Mouse (Mus musculus) ovary, postnatal 10 days (tissue): ENCODE results near the gene Zfhx3.

Source experiments
- DNase-seq: peaks from one replicate; pipeline ENCODE4 v3.0.0; 2022; ENCODE audit warnings: low spot score

The Zfhx3 gene

DNA sequence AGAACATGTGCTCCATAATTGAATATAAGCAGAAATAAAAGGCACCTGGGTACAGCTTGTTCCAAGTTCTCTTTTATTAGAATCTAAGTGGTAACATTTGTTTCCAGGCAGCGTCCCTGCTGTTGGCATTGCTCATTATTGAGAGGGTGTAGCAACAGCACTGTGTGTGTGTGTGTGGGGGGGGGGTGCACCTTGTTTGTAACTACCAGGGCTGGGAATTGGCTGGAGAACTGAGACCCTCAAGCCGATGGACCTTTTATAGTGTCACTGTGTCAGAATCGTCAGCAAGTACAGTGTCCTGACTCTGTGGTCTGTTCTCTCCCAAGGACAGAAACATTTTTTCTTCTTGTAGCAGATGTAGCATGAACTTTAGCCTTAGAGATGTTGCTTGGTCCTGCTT is 77.2 kb downstream of the Zfhx3 start:
- DNase-seq = no peak

DNA sequence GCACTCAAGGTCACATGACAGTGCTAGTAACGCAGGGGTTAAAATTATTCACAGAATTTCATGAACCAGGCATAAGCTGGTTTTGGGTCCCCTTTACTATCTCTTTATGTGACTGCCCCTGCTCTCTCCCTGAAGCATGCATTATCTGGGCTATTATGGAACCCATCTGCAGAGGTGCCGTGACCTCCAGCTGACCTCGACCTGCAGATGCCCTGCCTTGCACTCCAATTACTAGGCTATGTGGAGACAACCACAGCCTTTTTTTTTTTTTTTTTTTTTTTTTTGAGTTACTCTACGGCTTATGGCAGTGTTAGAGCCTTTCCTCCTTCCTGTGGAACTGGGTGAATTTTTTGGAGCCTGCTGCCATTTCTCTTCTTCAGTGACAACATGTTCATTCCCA is 80.0 kb downstream of the Zfhx3 start:
- DNase-seq = no peak

DNA sequence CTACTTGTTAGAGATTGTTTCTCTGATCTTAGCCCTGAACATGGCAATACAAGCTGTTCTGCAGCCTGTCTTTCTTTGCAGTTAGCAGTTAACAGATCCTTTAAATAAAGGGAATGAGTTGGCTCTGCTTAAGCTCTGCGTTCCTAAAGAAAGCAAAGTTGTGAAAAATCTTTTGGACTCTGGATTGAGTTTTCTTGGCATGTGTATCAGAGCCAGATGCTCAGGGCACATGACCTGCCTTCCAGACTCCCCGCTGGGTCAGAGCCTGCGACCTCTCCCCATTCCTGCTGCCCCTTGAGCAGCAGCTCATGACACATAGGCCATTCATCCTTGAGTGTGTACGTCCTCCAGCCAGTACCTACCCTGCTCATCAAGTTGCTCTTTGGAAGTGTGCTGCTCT is 81.9 kb downstream of the Zfhx3 start:
- DNase-seq = no peak

DNA sequence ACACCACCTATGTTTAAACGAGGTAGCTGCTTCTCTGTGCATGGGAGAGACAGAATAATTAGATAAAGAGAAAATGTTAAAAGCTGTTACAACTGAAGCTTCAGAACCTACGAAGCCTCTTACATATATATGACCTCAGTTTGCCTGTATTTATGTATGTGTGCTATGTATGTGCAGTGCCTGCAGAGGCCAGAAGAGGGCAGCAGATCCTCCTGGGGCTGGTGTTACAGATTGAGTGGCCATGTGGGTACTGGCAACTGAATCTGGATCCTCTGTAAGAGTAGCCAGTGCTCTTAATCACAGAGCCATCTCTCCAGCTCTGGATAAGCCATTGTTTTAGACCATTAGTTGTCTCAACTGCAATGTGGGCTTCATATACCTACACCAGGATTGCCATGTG is 82.8 kb downstream of the Zfhx3 start:
- DNase-seq = no peak

DNA sequence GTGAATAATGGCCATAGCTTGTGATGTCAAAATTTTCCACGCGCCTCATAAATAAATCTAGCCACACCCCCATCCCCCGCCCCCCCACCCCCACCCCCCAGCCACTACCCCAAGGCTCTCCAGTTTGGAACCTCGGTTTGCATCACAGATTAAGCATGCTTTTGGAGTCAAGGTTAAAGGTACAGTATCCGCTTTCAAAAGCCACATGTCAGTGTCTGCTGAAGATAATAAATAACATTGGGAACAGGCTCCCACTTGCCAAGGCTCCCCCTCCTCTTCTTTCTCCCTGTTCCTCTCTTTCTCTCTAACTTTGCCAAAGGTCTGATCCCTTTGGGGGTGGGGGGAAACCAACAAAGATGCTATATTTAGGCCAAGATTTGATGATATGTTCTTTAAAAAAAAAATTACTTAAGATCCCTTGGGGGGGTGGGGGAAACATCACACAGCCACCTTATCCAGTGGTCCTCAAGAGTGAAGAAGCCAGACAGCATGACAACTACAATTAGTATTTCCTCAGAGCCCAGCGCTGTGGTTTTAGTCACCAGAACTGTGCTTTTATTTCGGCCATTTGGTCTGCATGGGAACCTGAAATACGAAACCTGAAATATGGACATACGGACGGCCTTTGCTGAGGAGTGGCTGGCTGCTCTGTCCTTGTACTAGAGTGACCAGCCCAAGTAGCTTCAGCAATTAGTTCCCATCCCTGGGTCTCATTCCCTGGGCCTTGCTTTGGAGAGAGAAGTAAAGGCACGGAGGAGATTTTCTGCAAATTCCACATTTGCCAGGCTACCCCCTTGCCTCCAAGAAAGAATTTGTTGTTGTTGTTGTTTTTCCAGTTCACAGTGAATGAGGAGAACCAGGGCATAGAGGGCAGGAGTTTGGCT is 84.4 kb downstream of the Zfhx3 start:
- DNase-seq = no peak

DNA sequence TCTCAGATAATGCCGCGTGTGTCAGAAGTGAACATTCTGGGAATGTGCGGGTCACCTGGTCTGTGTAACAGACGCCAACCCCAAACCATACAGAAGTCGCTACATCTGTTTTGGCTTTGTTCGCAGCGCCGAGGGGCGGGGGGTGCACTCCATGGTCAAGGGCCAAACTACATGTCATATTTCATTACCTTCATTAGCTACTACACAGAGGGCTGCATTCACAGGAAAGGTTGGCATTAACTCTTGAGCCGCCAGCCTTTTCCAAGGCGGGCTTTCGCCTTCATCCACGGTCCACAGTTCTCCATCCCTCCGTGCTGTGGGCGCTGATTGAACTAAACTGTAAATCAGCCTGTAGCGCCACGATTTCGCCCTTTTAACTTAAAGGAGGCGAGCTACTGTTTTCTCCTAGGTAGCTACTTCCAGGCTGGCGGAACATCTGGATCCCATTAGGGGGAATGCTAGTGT is 85.1 kb downstream of the Zfhx3 start:
- DNase-seq = no peak

DNA sequence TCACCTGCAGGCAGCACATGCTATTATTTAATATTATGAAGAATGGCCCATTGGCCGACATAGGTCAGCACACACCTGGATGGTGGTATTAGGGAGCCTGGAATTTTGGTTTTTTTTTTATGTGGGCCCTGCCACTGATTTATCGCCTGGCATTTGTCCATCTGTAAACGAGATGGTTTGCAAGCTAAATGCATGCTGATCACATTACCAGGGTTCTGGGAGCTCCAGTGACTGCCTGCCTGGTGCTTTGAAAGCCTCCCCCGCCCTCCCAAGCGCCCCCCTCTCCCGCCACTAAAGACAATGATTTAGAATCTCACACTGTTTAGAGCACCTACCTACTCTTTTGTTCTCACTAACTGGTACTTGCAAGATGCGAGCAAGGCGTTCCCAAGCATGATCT is 86.0 kb downstream of the Zfhx3 start:
- no peak for DNase-seq

DNA sequence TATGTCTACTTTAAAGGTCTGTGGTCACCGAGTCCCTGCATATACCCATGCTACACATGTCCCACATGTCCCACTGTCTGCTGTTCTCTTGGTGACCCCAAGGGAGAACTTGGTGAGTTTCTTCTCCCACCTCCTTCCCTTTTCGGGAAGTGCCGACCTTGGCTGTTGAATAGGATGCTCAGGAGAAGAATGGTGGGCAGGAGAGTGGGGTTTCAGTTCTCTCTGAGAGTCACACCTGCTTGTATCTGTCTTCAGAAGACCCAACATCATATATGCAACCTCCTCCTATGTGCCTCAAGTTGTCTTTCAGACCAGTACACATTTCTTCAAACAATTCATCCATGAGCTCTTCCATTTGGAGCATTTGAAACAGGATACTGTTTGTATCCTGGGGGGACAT is 88.7 kb downstream of the Zfhx3 start:
- no peak for DNase-seq

DNA sequence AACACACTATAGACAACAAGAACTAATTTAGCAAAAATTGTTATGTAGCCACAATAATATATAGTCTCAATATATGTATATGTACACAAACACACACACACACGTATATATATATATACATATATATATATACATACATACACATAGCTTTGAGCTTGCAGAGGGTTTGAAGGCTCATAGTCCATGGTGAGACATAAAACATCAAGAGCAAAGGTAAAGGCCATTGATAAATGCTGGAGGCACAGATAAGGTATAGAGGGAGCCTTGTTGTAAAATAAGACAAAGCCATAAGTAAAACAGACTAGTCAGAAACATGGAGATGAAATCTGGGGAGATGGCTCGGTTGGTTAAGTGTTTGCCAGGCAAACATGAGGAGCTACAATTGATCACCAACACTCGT is 91.6 kb downstream of the Zfhx3 start:
- no peak for DNase-seq

DNA sequence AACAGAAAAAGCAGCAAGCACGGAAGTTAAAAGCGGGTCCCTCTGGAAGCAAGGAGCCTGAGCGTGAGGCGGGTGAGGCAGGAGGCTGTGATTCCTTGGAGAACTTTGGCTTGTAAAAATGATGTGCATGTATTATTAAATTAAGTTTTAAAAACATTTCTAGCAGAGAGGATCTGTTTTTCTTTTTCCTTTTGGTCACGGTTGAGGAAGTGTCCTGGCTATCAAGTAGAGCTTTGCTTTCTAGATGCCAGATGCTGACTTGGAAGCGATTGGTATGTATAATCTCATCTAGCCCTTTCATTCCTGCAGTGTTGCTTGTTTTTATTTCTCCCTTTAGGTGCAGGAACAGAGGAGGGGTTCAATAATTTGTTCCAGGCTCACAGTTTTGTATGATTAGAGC is 92.3 kb downstream of the Zfhx3 start:
- no peak for DNase-seq

DNA sequence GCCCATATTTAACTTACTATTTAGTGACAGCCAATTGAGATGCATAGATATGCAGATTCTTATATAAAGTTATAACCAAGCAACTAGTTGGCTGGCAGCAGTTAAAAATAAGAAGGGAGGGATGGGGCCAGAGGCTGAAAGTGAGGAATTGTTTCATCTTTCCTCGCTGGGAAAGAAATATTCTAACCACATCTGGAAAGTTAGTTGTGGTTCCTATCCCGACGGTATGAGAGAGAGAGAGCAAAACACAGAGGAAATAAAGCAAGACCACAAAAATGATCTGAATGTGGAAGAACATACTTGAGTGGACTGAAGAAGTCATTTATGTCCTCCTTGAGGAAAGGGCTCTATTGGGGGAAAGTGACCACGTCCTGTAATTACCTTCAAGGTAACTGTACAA is 101.2 kb downstream of the Zfhx3 start:
- no peak for DNase-seq

DNA sequence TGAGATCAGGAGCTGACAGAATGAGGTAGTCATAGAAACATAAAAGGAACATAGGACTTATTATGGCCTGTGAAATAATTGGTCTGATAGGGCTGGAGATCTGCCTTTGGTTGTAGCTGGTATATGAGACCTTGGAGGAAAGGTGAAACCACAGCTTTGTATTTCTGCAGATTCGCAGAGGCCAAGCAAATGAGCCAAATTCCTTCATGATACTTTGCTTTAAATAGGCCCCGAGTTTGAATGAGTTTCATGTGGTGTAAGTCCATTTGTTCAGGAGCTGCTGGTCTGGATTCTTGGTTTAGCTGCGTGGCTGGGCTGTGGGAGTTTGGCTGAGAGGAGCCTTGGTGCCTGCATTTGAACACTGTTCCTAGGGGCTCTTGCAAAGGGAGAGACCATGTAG is 101.7 kb downstream of the Zfhx3 start:
- no peak for DNase-seq

DNA sequence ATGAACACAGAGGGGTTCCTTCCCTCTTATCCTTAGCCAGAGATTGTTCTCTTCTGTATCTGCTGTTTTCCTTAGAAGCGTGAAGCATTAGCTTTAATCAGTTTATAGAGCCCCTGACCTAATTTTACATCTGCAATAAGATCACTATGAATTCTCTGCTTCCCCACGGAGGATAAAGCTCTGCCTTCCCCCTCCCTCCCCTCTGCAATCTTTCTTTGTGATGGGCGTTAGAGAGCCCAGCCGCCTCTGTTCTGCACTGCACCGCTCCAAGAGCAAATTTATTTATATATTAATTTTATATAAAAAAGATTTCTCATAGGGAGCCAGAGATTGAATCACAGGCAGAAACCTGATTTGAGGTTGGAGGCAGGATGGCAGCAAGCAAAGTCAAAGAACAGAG is 113.8 kb downstream of the Zfhx3 start:
- DNase-seq = no peak

DNA sequence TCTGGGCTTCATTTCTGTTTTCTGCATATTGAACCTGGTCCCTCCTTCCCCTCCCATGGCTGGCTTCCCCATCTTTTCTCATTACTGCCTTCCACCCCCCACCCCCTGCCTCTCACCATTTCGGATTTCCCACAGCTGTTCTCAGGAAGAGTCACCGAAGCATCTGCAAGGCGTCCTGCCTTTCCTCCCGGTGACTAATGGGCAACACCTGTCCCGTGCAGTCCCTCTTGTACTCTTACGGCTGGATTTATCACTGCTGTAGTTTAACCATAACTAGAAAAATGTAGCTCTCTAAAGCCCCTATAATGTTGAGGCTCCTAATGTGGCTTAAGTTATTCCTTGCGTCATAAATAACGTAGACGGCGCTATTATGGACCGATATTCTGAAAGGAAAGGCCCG is 119.5 kb downstream of the Zfhx3 start:
- no peak for DNase-seq

DNA sequence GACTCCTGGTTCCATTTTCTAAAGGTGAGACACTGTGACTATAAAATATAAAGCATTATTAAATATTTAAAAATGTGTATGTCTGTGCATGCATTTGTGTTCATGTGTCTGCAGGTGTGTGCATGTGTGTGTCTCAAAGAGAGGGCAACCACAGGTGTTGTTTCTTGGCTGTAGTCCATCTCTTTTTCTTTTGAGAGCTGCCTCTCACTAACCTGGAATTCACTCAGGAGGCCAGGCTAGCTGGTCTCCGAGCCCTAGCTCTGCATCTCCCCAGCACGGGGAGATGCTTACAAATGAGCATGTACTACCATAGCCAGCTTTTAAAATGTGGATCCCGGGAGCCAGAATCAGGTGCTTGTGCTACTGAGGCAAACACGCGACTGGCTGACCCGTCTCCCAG is 124.7 kb downstream of the Zfhx3 start:
- DNase-seq = no peak

DNA sequence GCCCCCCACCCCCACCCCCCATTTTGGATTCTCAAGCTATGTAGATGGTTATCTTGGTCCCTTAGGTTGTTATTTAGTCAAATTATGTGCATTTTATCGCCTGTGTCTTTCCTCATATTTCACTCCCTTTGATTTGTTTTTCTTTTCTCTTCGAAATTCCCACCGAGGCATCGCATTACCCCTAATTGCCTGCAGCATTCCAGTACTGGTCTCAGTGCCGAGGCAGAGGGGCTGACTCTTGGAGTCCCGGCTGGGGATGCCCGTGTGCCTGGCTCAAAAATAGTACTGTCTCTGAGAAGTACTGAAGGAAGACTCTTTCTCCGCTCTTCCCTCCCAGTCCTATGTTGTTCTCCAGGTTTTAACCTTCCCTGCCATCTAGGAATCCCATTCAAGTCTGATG is 125.8 kb downstream of the Zfhx3 start:
- no peak for DNase-seq

DNA sequence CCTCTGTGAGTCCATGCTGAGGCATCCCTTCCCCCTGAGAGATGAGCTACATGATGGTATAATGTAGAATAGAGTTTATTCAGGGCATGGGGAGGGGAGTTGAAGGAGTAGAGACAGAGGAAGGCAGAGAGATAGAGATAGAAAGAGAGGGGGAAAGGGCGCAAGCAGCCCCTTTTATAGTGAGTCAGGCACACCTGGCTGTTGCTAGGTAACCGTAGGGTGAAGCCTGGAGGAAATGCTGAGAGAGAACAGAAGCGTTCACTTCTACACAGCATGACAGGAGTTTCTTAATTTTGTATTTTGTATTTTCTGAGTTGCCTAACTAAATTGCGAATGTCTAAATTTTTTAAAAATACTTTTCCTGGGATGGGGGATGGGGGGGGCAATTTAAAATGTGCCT is 128.0 kb downstream of the Zfhx3 start:
- no peak for DNase-seq

DNA sequence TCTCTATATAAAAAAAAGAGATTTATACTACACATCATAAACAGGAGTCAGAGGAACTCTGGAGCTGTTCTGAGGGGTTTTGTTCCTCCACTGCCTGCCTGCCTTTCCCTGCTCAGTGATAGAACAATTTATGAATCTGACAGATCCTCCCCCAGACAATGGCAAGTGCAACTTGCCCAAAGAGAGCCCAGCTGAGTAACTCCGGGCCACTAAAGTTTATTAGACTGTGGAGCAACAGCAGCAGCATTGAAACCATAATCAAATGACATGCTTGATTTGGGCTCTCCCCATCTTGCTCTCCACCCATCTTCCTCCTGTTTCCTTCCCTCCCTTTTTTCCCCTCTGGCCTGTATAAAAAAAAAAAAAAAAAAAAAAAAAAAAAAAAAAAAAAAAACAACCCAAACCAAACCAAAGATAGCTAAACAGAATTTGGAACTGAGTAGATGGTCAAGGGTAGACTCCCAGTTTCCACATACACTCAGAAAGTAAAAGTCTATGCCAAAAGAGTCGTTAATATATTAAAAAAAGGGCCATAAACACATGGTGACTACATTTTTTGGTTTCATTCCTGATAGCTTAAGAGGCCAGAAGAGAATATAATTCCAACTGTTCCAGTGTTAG is 129.8 kb downstream of the Zfhx3 start:
- DNase-seq = no peak

DNA sequence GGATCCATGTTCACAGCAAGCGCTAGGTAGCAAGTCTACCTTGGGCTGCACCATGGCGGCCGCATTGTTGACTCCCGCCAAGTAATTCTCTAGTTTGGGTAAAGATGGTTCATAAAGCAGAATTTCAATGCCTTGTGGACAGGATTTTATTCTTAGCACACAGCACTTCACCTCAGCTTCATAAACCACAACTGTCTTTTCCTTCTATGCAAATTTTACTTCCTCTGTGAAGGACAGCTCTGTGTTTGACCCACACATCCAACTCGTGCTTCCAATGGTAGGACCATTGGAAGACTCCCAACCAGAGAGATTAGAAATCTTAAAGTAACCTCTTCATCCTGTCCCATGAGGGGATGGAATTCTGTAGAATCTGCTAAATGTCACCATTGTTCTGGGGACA is 130.4 kb downstream of the Zfhx3 start:
- DNase-seq = no peak

DNA sequence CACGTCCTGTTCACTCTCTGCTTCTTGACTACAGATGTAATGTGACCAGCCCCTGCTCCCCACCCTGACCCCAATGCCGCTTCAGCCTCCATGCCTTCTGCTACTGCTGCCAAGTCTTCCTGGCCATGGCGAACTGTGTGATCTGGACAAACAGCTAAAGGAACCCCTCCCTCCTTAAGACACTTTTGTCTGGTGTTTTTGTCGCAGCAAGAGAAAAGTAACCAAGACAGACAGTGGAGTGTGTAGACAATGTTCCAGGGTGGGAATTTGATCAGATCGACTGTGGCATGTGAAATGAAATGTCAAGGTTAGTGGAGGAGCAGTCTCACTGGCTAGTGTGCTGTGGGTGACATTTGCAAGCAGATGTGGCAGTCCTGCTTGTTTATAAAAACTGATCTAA is 132.7 kb downstream of the Zfhx3 start:
- DNase-seq = no peak

DNA sequence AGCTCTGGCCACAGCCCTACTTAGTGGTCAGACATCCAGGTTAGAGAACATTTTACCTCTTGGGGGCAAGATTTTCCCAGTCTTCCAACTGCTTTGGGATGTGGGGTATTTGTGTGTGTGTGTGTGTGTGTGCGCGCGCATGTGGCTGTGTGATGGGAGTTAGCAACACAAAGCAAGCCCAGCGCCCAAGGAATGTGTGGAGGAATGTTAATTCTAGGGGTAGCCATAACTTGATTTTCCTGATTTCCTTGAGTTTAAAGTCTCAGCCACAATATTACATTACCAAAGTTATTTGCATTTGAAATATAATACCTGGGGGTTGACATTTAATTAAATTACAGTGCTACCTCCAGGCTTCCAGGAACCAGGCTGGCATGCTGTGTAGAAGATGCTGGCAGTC is 136.3 kb downstream of the Zfhx3 start:
- no peak for DNase-seq

DNA sequence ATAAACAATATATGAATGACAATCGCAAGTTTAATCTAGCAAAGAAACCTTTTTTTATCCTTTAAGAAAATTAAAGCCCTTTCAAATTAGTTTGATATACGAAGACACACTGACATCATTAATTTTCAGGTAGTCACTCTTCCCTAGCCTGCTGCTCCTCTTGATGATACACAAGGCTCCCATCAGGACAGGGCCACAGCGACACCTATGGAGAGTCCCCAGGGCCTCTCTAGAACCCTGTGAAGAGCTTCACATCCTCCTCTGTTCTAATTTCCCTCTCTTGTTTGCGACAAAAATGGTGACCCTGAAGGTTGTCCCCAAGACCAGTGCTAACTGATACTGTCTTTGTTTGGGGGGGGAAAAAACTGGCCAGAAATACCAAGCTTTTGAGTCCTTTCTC is 144.5 kb downstream of the Zfhx3 start:
- no peak for DNase-seq

DNA sequence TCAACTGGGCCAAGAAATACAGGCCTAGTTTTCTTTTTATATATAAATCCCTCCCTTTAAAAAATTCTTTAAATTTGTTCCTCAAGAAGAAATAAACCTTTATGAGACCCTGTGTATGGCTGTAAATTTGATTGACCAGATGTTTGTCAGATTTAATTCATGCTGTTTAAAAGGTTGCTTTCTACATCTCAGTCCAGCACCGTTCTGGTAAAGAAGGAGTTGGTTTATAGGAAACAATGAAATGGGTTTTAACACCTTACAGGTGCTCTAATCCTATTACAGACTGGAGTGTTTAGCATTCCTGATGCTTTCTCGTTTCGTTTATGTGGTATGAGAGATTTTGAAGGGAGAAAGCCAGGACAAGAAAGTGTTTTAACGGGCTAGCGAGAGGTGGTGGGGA is 147.2 kb downstream of the Zfhx3 start:
- DNase-seq = no peak

DNA sequence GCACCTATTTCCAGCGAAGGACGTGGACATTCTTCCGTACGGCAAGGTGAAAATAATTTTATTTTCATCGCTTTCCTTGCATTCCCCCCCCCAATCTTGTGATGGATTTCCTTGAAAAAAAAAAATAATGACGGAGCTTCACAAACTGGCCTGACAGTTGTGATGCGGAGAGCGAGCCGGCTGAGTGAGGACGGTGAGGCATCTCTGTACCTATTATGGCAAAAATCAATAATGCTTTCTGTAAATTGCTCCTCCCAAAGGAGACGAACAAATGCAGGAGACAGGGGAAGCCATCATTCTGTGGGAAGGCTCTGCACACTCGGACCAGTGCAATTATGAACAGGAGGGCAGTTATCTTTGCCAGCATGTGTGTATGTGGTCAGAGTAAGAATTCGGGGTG is 156.2 kb downstream of the Zfhx3 start:
- DNase-seq = no peak
